Mouse (Mus musculus): ENCODE data around the gene Ccdc180.
A peak's percentile ranks its signal among the peaks of the same experiment; 100 is the strongest.

Ccdc180 gene

GRCm38 (mm10) chr4:45909924-45910323 is 19.8 kb downstream of the Ccdc180 start:
- DNase-seq (ENCODE audit: extremely low spot score, low spot score): no peak

- DNase-seq (ENCODE audit: extremely low spot score, low spot score): no peak
Measured at GRCm38 (mm10) chr4:45911256-45911655, 21.2 kb downstream of the Ccdc180 start.

GRCm38 (mm10) chr4:45911876-45912275 is 21.8 kb downstream of the Ccdc180 start:
- DNase-seq (ENCODE audit: extremely low spot score, low spot score): no peak

GRCm38 (mm10) chr4:45917091-45917490 is 27.0 kb downstream of the Ccdc180 start:
- DNase-seq (ENCODE audit: extremely low spot score, low spot score): no peak

- DNase-seq (ENCODE audit: extremely low spot score, low spot score): no peak
Measured at GRCm38 (mm10) chr4:45921663-45922435, 31.7 kb downstream of the Ccdc180 start.

GRCm38 (mm10) chr4:45924011-45924410 is 33.9 kb downstream of the Ccdc180 start:
- no peak for DNase-seq (ENCODE audit: extremely low spot score, low spot score)

- no peak for DNase-seq (ENCODE audit: extremely low spot score, low spot score)
Measured at GRCm38 (mm10) chr4:45928561-45928960, 38.5 kb downstream of the Ccdc180 start.

- peak; percentile 75 for DNase-seq (ENCODE audit: extremely low spot score, low spot score)
Measured at GRCm38 (mm10) chr4:45941628-45942044, 51.5 kb downstream of the Ccdc180 start.

GRCm38 (mm10) chr4:45947729-45948128 is 57.6 kb downstream of the Ccdc180 start:
- DNase-seq (ENCODE audit: extremely low spot score, low spot score): no peak

- DNase-seq (ENCODE audit: extremely low spot score, low spot score): no peak
Measured at GRCm38 (mm10) chr4:45949109-45949848, 59.2 kb downstream of the Ccdc180 start.

GRCm38 (mm10) chr4:45951830-45952229 is 61.7 kb downstream of the Ccdc180 start:
- no peak for DNase-seq (ENCODE audit: extremely low spot score, low spot score)

- no peak for DNase-seq (ENCODE audit: extremely low spot score, low spot score)
Measured at GRCm38 (mm10) chr4:45953025-45953919, 63.2 kb downstream of the Ccdc180 start.

- DNase-seq (ENCODE audit: extremely low spot score, low spot score): no peak
Measured at GRCm38 (mm10) chr4:45955235-45955634, 65.1 kb downstream of the Ccdc180 start.

- no peak for DNase-seq (ENCODE audit: extremely low spot score, low spot score)
Measured at GRCm38 (mm10) chr4:45956131-45956530, 66.0 kb downstream of the Ccdc180 start.

- no peak for DNase-seq (ENCODE audit: extremely low spot score, low spot score)
Measured at GRCm38 (mm10) chr4:45956706-45957105, 66.6 kb downstream of the Ccdc180 start.

- DNase-seq (ENCODE audit: extremely low spot score, low spot score): peak; percentile 10
Measured at GRCm38 (mm10) chr4:45964771-45965439, 74.8 kb downstream of the Ccdc180 start, which contains the start of gene Tdrd7. Tdrd7 (plus strand) TSS chr4:45965334.

- DNase-seq (ENCODE audit: extremely low spot score, low spot score): peak; percentile 15
Measured at GRCm38 (mm10) chr4:45965737-45966447, 75.8 kb downstream of the Ccdc180 start.

- peak; percentile 18 for DNase-seq (ENCODE audit: extremely low spot score, low spot score)
Measured at GRCm38 (mm10) chr4:45966716-45967115, 76.6 kb downstream of the Ccdc180 start.

- DNase-seq (ENCODE audit: extremely low spot score, low spot score): peak; percentile 26
Measured at GRCm38 (mm10) chr4:45967479-45968341, 77.6 kb downstream of the Ccdc180 start.
